7 mouse cellular contexts compared by ENCODE assay signal in genomic region chr2:43673619-43674018, GRCm38 (mm10).
DNase-seq lines count a peak whose midpoint lies in the region; ATAC-seq lines count a peak whose summit lies in the region.

No protein-coding gene starts in this region.

- peak; percentile 100 for ATAC-seq in inflammation-experienced regulatory T-cells, adult 6 months
- ATAC-seq in midbrain, embryonic 12.5 days (ENCODE audit: low FRiP score, low read depth) = peak; percentile 90

- H3K4me1 ChIP-seq in midbrain, embryonic 12.5 days = no peaks in the 10 kb centered on the region

- DNase-seq in T-cell, adult 2 months (ENCODE audit: low spot score) = peak; percentile 71
- peak; percentile 26 to 41 for DNase-seq in cerebellum, adult 18-20 months
- peak; percentile 67 for DNase-seq in forelimb bud, embryonic 11.5 days (ENCODE audit: low read depth, low spot score)
- DNase-seq in left cerebral cortex, adult 9 months (ENCODE audit: low spot score in 2 of 2) = peak; percentile 32 to 83
- DNase-seq in skeletal muscle tissue, adult 2 months (ENCODE audit: low read depth, low spot score) = peak; percentile 48

- H3K4me3 ChIP-seq in midbrain, embryonic 12.5 days = no peak overlapping the region

- no peaks in the 10 kb centered on the region for H3K36me3 ChIP-seq in midbrain, embryonic 12.5 days

- 2% methylated on average over 6 of the region's 6 CpGs for WGBS in midbrain, embryonic 12.5 days

- H3K4me2 ChIP-seq in midbrain, embryonic 12.5 days (replicated peaks) = no peak overlapping the region

- H3K9me3 ChIP-seq in midbrain, embryonic 12.5 days = no peaks in the 10 kb centered on the region

- no peaks in the 10 kb centered on the region for H3K27me3 ChIP-seq in midbrain, embryonic 12.5 days

- no peak overlapping the region for H3K27ac ChIP-seq in midbrain, embryonic 12.5 days (replicated peaks)

- no peak overlapping the region for H3K9ac ChIP-seq in midbrain, embryonic 12.5 days (replicated peaks)
